Mouse (Mus musculus) granulocyte monocyte progenitor cell, adult 5-6 weeks (primary cell): ENCODE results near the gene Ephx3. TPM values are rescaled to one million over a fixed set of nuclear protein-coding genes. Genes with fewer than 3 reads are reported as not detected.
"Not testable (repeated sequence)": the region's sequence is repeated elsewhere in the genome, so short reads cannot be mapped to it uniquely, and the experiment has no call there.

Experiments
- ATAC-seq: replicated peaks from 2 replicates; pipeline ENCODE4 v1.8.0; 2016; ENCODE audit warnings: mild to moderate bottlenecking, moderate TSS enrichment, inconsistent platforms; ENCODE audit not compliant: poor library complexity, severe bottlenecking
- total RNA-seq, 2 experiments: library from RNA; stranded (forward) in 1 of 2; stranded (reverse) in 1 of 2; fragments of 200-712, 200-1000 nt in 1 of 2; fragments of >200 nt in 1 of 2; fragmentation: Nextera tagmentation in 1 of 2; gene quantifications; 2 replicates each; pipeline ENCODE4 v1.2.3; 2014 to 2017

Gene Ephx3
- total RNA-seq (2014; fragmentation: Nextera tagmentation) (not detected in 2 replicates), total RNA-seq (2017) (not detected in 2 replicates)

DNA sequence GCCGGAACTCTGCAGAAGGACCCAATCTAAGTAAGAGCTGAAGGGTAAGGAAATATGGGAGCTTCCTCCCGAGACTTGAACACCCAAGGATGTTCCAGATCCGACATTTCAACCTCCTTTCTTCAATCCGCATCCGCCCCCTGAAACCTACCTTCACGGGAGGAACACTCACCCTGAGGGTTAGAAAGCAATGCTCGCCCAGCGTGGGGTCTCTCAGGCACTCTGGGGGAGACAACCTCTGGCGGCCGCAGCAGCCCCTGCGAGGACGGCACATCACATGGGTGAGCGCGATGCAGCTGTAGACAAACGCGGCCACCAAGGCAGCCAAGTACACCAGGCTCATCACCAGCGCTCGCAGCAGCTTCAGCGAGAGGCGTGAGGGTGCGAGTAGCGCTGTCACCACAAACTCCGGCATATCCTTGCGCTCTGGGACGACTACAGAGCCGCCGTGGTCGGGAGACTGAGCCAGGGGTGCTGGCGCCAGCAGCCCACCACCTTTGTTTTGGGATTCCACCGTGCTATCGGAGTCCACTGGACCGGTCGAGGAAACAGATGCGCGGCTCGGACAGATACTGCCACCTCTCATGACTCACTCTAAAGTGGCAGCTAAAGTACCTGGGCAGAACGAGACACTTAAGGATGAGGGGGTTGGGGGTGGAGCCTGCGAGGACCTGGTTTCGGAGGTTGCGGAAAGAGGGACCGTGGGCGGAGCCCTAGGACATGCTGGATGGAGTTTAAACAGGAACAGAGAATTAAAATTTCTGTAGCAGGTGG is at the start of gene Ephx3:
Gene Ephx3 (minus strand): TSS at position 687 of the 774 bp plus-strand sequence.
- peak; percentile 43; the same call in 1 of the 2 replicates for ATAC-seq

DNA sequence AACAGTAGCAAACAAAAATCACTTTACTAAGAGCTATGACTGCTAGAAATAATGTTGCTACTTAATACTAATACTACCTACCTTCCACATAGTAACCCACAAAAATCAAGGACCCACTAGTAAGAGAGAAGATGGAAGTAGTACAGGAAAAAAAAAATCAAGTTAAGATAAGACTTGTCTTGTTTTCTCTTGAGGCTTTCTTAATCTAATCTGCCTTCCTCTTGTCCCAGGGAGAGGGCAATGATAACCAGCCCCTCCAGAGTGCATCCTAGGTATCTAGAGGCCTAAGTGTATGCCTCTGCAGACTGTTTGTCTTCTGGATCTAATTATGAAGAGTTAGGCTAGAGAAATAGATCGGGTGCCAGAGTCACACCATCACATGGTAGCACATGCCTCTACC is 49.2 kb upstream of the Ephx3 start:
- ATAC-seq, result no peak

DNA sequence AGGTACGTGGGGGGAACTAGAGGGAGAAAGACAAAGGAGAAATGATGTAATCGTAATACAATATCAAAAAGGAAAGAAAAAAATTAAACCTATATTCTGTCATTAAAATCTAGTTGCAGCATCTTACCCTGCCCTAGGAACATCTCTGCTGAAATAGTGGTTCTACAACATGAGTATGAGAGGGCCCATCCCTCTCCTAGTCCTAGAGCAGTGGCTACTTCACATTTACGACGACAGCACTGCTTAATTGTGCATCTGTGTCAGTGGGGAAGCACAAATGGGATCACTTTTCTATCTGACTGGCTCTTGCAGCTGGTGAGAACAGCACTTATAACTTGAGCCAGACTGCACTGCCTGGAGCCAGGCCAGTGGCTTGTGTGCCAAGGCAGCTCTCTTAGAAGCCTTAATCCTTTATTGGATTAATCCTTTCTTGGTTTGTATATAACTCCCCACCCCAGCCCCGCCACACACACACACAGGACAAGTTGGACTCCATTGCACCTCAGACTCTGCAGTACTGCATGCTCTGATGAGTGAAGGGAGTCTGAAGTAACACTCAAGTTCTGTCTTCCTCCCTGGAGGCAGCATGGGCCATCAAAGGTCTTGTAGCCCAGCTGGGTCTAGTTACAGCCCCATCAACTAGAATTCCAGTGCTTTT is 46.3 kb upstream of the Ephx3 start:
- no peak for ATAC-seq

DNA sequence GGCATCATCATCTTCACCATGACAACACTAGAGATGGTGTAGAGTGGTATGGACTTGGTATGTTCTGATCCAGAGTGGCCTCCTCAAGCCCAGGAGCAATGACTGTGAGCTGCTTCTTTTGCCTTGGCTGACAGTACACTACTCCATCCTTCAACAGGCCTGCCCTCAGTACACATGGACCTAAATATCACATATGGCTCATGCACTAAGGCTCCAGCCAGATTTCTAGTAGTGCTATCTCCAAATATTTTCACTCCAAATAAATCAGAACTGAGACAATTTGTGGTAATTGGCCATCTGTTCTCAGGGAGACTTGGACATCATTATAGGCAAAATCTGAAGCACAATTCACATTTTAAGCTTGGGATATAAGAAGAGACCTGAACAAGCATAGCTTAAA is 43.8 kb upstream of the Ephx3 start:
- no peak for ATAC-seq

DNA sequence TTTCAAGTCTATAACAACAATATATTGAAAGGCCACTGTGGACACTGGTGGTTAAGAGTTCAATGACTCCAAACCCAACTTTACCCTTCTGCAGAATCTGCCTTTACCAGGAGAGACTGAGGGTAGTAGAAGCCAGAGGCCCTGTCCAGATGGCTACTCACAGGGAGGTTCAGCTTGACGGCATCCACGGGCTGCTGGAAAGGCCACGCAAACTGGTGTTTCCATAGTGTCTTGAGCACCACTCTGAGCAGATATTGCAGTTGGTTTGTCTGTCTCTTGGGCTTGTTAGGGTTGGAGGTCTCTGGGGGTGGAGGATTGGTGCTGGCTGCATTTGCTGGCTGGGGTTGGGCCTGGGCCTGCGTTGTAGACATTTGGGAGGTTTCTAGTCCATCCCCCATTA is 39.9 kb upstream of the Ephx3 start:
- no peak for ATAC-seq

DNA sequence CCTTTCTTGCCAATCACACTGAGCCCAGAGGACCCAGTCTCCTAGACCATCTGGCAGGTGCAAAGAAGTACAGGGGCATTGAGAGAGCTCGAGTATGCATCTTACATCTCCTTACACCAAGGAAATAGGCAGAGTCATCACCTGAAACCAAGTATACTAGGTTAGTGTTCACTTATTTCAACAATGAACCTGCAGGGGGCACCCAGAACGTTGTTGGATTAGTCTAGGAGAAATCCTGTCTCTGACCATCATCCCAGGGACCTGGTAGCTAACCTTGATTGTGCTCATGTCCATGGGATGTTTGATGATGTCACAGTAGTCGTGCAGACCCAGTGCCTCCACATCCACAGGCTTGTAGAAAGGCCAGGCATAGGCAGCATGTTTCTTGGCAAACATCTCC is 31.5 kb upstream of the Ephx3 start:
- ATAC-seq, result no peak

DNA sequence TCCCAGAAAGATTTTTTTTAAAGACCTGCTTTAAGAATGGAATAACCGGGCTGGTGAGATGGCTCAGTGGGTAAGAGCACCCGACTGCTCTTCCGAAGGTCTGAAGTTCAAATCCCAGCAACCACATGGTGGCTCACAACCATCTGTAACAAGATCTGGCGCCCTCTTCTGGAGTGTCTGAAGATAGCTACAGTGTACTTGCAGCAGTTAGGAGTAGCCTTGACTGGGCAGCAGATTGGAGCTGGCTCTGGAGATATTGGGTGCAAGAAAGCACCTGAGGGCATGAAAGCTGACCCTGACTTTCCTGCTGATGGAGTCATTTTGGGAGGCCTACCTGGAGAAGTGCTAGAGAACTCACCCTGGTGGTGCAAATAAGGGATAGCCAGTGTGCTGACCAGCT is 26.2 kb upstream of the Ephx3 start:
- not testable (repeated sequence) for ATAC-seq

DNA sequence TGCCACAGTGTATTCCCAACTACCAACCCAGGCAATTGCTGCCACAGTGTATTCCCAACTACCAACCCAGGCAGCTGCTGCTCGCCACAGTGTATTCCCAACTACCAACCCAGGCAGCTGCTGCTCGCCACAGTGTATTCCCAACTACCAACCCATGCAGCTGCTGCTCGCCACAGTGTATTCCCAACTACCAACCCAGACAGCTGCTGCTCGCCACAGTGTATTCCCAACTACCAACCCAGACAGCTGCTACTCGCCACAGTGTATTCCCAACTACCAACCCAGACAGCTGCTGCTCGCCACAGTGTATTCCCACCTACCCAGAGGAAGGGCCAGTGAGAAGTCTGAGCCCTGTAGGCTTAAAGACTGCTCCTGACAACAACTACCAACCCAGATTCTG is 22.2 kb upstream of the Ephx3 start:
- ATAC-seq, result not testable (repeated sequence)

DNA sequence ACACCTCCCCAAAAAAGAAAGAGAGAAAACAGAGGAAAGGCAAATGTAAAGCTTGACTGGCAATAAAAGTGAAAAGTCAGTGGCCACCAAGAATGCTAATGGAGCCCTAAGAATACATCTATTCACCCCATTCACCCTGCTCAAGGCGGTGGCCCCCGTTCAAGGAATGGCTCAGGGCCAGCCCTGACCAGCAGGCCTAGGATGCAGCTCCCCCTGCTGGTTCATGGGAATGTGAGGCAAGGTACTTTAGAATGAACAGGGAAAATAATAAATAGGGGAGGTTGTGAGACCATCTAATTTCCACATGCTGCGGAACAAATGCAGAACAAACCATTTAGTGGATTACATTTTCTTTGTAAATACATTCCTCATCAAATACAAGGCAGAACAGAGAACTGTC is 20.4 kb upstream of the Ephx3 start:
- peak; percentile 40; the same call in 1 of the 2 replicates for ATAC-seq

DNA sequence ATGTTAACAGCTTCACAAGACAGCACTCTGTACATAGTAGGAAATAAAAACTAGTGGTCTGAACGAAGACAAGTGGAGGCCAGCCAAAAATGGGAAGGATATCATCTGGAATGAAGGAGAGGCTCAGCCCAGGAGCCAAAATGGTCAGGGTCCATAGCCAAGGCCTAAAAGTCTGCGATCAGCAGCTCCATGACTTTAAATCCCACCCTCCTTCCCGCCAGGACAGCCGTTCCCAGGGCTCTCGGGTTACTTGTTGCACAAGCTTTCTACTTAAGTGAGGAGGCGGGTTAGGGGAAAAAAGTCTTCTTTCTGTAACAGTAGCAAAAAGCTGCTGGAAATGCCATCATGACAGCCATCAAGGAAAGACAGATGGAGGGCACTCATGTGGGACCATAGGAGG is 19.8 kb upstream of the Ephx3 start:
- no peak for ATAC-seq

DNA sequence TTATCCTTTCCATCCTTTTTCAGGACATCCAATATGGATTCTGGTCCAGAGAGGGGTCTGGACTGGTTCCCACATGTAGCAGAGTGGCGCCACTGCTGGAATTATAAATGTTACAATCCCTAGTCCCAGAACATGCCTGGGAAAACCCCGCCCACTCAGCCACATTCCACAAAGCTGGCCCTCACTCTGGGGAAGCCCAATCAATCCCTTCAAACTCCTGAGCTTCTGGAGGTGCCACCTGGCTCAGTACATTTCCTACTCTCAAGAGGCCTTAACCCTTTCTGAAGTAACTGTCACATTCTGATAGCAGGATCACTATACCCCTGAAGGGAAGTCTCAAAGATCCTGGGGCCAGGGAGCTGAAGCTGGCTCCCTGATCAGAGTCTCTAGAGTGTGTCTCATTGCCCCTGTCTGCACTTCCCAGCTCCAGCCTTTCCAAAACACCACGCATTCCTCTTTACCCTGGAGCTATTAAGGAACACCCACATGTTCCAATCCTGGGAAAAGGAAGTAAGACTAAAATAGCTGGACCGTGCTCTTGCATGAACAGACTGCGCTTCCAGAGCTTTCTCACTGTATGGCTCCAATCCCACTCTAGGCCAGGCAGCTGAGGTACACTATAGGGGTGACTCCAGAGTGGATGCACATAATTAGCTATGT is 18.4 kb upstream of the Ephx3 start:
- ATAC-seq, result no peak

DNA sequence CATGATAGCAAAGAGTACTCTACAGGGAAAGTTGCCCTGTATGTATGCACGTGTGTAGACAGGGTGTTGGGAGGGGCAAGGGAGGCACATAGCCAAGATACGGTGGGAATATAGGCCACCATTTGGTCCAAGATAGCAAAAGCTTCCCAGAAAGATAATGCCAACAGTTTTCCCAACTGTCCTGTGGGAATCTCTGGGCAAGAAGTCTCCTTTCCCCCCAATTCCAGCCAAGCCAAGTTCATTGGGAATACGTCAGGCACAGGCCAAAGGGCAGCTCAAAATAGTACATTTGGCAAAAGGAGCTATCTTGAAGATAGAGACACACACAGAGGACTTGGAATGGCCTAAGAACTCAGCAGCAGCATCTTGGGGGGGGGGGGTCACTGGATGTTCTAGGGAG is 16.0 kb upstream of the Ephx3 start:
- ATAC-seq, result no peak

DNA sequence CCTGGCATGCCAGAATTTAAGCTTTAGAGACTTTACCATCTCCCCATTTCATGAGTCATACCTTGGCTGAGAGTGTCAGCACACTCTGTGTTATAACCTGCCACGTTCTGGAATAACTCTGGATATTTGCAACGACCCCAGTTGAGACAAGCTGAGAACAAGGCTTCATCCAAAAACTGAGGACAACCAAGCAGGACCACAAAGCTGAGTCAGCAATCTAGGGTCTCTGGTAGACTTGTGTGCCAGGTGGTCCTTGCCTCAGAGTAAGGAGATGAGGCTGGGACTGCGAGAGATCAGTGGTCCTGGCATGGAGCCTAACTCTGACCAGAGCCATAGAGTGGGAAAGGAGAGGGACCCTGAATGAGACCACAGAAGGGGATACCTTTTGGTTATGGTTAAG is 13.6 kb upstream of the Ephx3 start:
- no peak for ATAC-seq

DNA sequence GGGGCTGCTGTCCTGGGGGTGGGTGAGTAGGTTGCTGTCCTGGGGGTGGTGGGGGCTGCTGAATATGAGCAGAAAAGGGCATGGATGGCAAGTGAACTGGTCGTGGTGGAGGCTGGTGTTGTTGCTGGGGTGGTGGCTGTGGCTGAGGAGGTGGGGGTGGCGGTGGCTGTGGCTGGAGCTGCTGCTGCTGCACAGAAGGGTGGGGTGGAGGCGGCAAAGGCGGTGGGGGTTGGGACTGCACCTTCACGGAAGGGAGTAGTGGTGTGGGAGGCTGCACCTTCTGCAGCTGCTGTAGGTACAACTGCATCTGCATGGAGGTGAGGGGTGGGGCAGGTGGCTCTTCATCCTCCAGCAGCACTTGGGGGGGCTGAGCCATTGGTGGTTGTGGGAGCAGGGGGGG is 11.7 kb upstream of the Ephx3 start:
- no peak for ATAC-seq

DNA sequence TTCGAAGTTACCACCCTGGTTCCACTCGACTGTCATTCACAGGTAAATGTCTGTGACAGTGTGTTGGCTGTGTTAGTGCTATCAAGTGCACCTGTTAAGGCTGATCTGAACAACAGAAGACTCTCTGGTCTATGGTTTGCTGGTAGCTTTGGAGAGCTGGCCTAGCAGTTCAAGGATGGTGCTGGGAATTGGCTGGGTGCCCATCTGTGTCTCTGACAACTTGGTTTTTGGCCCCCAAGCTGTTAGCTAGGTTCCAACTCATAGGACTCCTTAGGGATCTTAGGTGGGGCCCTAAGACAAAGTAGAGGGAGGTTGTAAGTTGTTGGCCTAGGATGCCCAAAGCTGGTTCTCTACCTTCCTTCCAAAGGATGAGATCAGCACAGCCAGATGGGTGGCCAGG is 10.4 kb upstream of the Ephx3 start:
- ATAC-seq, result no peak

DNA sequence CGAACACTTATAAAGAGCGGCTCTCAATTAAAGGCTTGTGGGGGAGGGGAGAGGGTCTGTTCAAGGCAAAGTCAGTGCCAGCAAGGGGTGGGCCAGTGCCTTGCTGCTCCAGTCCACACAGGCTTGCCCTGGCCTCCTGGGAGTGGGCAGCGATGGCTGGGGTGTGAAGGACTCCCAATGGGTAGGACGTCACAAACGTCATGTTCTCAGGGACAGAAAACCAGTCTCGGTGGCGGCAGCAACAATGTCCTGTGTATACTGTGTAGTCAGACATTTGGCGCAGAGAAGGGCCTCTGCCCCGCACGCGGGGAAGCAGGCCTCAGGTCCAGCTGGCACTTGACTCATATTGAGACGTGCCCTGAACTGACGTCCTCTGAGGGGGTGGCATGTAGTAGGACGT is 7.8 kb upstream of the Ephx3 start:
- no peak for ATAC-seq

DNA sequence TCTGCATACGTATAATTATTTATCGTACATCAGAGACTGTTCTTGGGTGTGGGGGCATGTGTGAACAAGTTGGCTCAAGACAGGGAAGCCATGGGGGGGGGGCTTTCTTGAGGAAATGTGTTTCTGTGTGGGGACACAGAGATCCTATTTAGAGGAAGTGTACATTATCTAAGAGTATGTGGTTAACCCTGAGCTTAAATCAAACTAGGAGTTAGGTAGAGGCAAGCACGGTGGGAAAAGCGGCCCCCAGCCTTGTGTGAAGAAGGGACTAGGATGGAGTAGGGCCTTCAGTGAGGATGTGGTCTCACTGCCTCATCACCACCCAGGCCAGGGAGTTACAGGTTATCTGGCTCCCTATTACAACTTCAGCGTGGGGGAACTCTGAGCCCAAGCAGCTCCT is 6.4 kb upstream of the Ephx3 start:
- peak; percentile 58 for ATAC-seq

DNA sequence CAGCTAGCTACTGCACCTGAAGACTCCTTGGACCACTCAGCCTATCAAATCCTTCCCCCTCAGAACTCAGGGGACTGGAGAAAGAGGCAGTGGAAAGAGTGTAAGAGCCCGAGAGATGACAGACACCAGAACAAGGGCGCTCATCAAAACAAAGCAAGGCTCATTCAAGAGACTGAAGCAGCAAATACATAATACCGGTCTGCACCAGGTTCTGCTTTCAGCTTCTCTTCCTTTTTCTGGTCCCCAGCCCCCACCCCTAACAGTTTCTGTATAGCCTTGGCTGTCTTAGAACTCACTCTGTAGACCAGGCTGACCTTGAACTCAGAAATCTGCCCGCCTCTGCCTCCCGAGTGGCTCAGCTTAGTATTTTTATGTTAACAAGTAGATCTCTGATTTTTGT is 3.7 kb upstream of the Ephx3 start:
- ATAC-seq, result no peak

DNA sequence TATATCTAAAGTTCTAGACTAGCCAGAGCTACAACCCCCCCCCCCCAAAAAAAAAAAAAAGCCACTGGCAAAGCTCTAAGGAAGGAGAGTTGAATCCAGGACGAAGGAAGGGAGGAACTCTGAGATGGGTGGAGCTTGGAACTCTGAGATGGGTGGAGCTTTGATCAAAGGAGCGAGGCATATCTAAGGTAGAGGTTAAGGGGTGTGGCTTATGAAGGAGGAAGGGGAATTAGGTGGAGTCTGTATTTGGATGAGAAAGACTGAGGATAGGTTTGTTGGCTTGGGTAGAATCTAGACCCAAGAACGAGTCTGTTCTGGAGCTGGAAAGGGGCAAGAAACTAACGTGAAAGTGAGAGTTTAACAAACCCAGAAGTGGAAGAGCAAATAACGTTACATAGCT is 501 bp upstream of the Ephx3 start:
- ATAC-seq, result peak; percentile 49

DNA sequence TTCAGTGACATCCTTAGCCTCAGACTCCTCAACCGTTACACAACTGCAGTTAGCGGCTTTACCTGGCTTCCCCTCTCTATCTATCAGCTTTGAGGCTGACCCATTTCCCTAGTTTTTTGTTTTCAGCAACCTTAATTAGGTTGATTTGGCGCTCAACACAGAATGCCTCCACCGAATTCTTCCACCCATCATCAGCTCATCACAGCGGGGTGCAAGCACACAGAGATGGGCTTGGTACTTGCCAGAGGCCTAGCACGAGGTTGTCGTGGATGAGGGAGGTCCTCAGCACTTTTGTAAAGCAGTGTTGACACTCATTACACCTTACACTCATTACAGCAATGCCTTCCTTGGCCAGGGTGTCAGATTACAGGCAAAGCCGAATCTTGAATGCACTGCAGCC is 6.3 kb downstream of the Ephx3 start:
- no peak for ATAC-seq
